Mouse (Mus musculus) bone marrow, adult 2 months (tissue): Measurements from ENCODE around the gene Slc48a1.

Experiments used
- CTCF ChIP-seq: fragments of 200-500 bp; IDR thresholded peaks from 2 replicates; pipeline ENCODE4 v1.5.1; 2011; ENCODE audit warnings: low read length, control low read depth; ENCODE audit not compliant: control insufficient read depth, insufficient read depth
- POLR2A ChIP-seq: fragments of 200-500 bp; IDR thresholded peaks from 2 replicates; pipeline ENCODE4 v1.6.1; 2011; ENCODE audit warnings: low read depth, mild to moderate bottlenecking, control low read depth, low read length, borderline replicate concordance; ENCODE audit not compliant: control insufficient read depth

DNA sequence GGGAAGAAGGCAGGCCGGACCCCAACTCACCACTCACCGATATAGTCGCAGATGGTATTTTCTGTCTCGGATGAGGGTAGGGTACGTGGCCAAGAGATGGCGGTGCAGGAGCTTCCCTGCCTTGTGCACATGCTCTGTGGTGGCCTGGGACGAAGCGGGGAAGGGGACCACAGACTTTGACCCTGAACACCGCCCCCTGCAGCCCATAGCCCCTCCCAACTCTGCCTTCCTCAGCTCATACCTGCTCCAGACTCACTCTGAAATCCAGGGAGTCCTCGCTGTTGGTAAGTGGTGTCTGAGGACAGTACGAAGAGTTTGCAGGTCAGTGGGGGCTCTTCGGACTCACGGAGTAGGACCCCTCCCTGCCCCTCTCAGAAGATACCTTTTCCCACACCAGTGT lies 16.9 kb upstream of the Slc48a1 start:
- TF ChIP-seq CTCF (no peak), POLR2A (no peak)
